Mouse (Mus musculus) stomach, embryonic 16.5 days (tissue): Measurements from ENCODE around the gene Rps18. TPM values are rescaled to one million over a fixed set of nuclear protein-coding genes. Genes with fewer than 3 reads are reported as not detected.

ENCODE experiments used
- ATAC-seq: fragments of 200-750 bp; cut with Nextera tagmentation; 2 replicates; pipeline ENCODE4 v1.8.0; 2017; ENCODE audit warnings: moderate number of reproducible peaks, moderate TSS enrichment; ENCODE audit not compliant: insufficient read depth, low FRiP score
- H3K27ac ChIP-seq: fragments of 300-500 bp; sonication (generic); 2 replicates; pipeline ENCODE4 v1.5.1; 2014; ENCODE audit warnings: low read length
- H3K27me3 ChIP-seq: fragments of 300-500 bp; sonication (generic); 2 replicates; pipeline ENCODE4 v1.6.1; 2014; ENCODE audit warnings: low read length, control low read depth, mixed read lengths; ENCODE audit not compliant: control insufficient read depth, insufficient read depth
- H3K36me3 ChIP-seq: fragments of 300-500 bp; sonication (generic); 2 replicates; pipeline ENCODE4 v1.6.1; 2014; ENCODE audit warnings: low read length; ENCODE audit not compliant: control insufficient read depth, insufficient read depth
- H3K4me1 ChIP-seq: fragments of 300-500 bp; sonication (generic); 2 replicates; pipeline ENCODE4 v1.6.1; 2014; ENCODE audit warnings: low read length, control low read depth, mixed read lengths; ENCODE audit not compliant: control insufficient read depth, insufficient read depth
- H3K4me2 ChIP-seq: fragments of 300-500 bp; sonication (generic); 2 replicates; pipeline ENCODE4 v1.6.1; 2014; ENCODE audit warnings: low read depth, low read length, mixed read lengths
- H3K4me3 ChIP-seq: fragments of 300-500 bp; sonication (generic); replicated peaks from 2 replicates; pipeline ENCODE4 v1.5.1; 2014; ENCODE audit warnings: mild to moderate bottlenecking, low read length
- H3K9ac ChIP-seq: fragments of 300-500 bp; sonication (generic); 2 replicates; pipeline ENCODE4 v1.6.1; 2014; ENCODE audit warnings: low read length
- H3K9me3 ChIP-seq: fragments of 300-500 bp; sonication (generic); replicated peaks from 2 replicates; pipeline ENCODE4 v1.6.1; 2016; ENCODE audit warnings: low read length, control low read depth; ENCODE audit not compliant: control insufficient read depth
- WGBS: fragments of 180-500 bp; shearing (Covaris S2); extraction: QIAGEN DNeasy Blood & Tissue Kit; methylation state at CpG from one replicate; pipeline ENCODE4 v1.1.7; 2014; 5-methylcytosine and 5-hydroxymethylcytosine counted together
- polyA plus RNA-seq: library from polyadenylated mRNA; unstranded; fragments of >200 nt; fragmentation: Nextera tagmentation; extraction: Ambion mirVana; gene quantifications from 2 replicates; pipeline ENCODE4 v1.2.1, GENCODE M21; 2015

Rps18 gene
- polyA plus RNA-seq, 1 experiment from 2014 or later = 1,631 TPM

- Histone ChIP-seq H3K27me3 (no peaks in the 10 kb centered on the region), H3K4me1 (peaks cover 30% of the 10 kb centered on the region), H3K9ac (peak overlapping the region; percentile 48; the same call in 1 of the 2 replicates), H3K27ac (no peak overlapping the region), H3K9me3 (no peaks in the 10 kb centered on the region), H3K36me3 (peaks cover 27% of the 10 kb centered on the region), H3K4me2 (peak overlapping the region; percentile 73), H3K4me3 (peak overlapping the region; percentile 64; the same call in 1 of the 2 replicates)
- no peak for ATAC-seq
- WGBS = 68% methylated on average over 13 of the region's 13 CpGs
These were observed 40.8 kb downstream of the Rps18 start for GRCm38 (mm10) chr17:33914969-33915391.

GRCm38 (mm10) chr17:33913905-33914304, 41.9 kb downstream of the Rps18 start:
- H3K9me3 ChIP-seq = no peaks in the 10 kb centered on the region
- no peak overlapping the region for H3K27ac ChIP-seq
- ATAC-seq = no peak
- WGBS = 95% methylated on average over 8 of the region's 8 CpGs
- peaks cover 27% of the 10 kb centered on the region for H3K36me3 ChIP-seq
- no peak overlapping the region for H3K9ac ChIP-seq
- H3K27me3 ChIP-seq = no peaks in the 10 kb centered on the region
- no peak overlapping the region for H3K4me2 ChIP-seq
- no peak overlapping the region for H3K4me3 ChIP-seq
- H3K4me1 ChIP-seq = peaks cover 27% of the 10 kb centered on the region

GRCm38 (mm10) chr17:33913264-33913663, 42.5 kb downstream of the Rps18 start:
- 90% methylated on average over 10 of the region's 10 CpGs for WGBS
- H3K27ac ChIP-seq = no peak overlapping the region

DNA sequence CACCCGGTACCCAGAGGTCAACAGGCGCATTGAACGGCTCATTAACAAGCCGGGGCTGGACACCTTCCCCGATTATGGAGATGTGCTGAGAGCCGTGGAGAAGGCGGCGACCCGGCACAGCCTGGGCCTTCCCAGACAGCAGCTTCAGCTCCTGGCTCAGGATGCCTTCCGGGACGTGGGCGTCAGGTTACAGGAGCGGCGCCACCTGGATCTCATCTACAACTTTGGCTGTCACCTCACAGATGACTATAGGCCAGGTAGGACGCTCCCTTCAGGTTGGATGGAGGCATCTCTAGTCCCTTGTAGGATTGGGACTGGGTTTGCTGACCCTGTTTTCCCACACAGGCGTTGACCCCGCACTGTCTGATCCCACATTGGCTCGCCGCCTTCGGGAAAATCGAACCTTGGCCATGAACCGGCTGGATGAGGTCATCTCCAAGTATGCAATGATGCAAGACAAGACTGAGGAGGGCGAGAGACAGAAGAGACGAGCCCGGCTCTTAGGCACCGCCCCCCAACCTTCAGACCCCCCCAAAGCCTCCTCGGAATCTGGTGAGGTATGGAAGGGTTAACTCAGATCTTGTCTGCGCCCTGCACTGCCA, 43.9 kb downstream of the Rps18 start:
- H3K9me3 ChIP-seq = no peaks in the 10 kb centered on the region
- no peak for ATAC-seq
- WGBS = 92% methylated on average over 28 of the region's 28 CpGs
- no peak overlapping the region for H3K9ac ChIP-seq
- H3K36me3 ChIP-seq = peaks cover 24% of the 10 kb centered on the region
- H3K4me2 ChIP-seq = no peak overlapping the region
- H3K4me3 ChIP-seq = no peak overlapping the region
- H3K27ac ChIP-seq = no peak overlapping the region
- H3K27me3 ChIP-seq = no peaks in the 10 kb centered on the region
- H3K4me1 ChIP-seq = peaks cover 23% of the 10 kb centered on the region

More at GRCm38 (mm10) chr17:33913264-33913663, 42.5 kb downstream of the Rps18 start:
- Histone ChIP-seq H3K36me3 (peaks cover 27% of the 10 kb centered on the region), H3K27me3 (no peaks in the 10 kb centered on the region), H3K9ac (no peak overlapping the region), H3K4me1 (peaks cover 22% of the 10 kb centered on the region), H3K4me2 (no peak overlapping the region), H3K4me3 (no peak overlapping the region), H3K9me3 (no peaks in the 10 kb centered on the region)
- ATAC-seq = no peak

DNA sequence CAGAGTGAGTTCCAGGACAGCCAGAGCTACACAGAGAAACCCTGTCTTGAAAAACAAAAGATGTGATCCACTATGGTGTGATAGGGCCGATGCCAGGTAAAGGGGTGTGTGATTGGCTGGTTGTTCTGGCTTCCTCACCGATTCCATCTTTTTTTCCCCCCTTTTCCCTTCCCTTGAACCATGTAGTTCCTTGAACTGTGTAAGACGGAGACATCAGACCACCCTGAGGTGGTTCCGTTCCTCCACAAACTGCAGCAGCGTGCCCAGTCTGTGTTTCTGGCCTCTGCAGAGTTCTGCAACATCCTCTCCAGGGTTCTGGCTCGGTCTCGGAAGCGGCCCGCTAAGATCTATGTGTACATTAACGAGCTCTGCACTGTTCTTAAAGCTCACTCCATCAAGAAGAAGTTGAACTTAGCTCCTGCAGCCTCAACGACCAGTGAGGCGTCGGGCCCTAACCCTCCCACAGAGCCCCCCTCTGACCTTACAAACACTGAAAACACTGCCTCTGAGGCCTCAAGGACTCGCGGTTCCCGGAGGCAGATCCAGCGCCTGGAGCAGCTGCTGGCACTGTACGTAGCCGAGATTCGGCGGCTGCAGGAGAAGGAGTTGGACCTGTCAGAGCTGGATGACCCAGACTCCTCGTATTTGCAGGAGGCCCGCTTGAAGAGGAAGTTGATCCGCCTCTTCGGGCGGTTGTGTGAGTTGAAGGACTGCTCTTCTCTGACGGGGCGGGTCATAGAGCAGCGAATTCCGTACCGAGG, 44.6 kb downstream of the Rps18 start:
- Histone ChIP-seq H3K27me3 (no peaks in the 10 kb centered on the region), H3K4me3 (no peak overlapping the region), H3K36me3 (peaks cover 24% of the 10 kb centered on the region), H3K27ac (no peak overlapping the region), H3K9ac (no peak overlapping the region), H3K4me1 (peaks cover 20% of the 10 kb centered on the region), H3K4me2 (no peak overlapping the region), H3K9me3 (no peaks in the 10 kb centered on the region)
- no peak for ATAC-seq
- 89% methylated on average over 31 of the region's 31 CpGs for WGBS

DNA sequence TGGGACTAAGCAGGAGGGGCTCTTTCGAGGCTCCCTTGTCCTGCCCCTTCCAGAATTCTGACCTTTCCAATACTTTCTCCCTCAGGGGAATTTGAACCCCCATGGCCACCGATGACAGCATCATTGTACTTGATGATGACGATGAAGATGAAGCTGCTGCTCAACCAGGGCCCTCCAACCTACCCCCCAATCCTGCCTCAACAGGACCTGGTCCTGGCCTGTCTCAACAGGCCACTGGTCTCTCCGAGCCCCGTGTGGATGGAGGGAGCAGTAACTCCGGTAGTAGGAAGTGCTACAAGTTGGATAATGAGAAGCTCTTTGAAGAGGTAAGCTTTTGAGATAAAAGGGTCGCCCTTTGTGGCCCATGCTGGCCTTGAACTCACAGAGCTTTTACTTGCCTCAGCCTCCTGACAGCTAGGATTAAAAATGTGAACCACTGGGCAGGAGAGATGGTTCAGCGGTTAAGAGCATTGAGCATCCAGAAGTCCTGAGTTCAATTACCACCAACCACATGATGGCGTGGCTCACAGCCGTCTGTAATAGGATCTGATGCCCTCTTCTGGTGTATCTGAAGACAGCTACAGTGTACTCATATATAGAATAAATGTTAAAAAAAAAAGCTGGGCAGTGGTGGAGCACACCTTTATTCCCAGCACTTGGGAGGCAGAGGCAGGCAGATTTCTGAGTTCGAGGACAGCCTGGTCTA, 45.3 kb downstream of the Rps18 start:
- Histone ChIP-seq H3K4me2 (peak overlapping the region; percentile 76), H3K4me1 (peaks cover 20% of the 10 kb centered on the region), H3K27me3 (no peaks in the 10 kb centered on the region), H3K4me3 (peak overlapping the region; percentile 92), H3K27ac (peak overlapping the region; percentile 97), H3K9me3 (no peaks in the 10 kb centered on the region), H3K36me3 (peaks cover 24% of the 10 kb centered on the region), H3K9ac (peak overlapping the region; percentile 94)
- 47% methylated on average over 11 of the region's 11 CpGs for WGBS
- ATAC-seq = no peak

DNA sequence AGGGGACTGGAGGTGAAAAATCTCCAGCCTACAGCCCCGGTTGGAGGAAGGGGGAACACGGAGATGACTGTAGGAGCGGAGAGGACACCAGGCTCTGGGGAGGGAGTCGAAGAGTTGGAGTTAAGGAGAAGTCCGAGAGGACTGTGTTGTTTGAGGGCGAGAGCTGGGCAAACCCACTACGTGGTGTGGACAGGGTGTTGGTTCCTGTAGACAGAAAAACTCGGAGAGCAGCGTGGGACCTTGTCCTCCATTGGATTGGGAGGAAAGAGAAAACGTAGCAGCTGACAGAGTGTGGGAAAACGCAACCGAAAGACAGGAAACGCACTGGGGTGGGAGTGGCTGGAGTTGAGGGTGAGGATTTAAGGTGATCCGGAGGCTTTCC, 45.9 kb downstream of the Rps18 start:
- Histone ChIP-seq H3K4me2 (peak overlapping the region; percentile 76), H3K9ac (peak overlapping the region; percentile 94), H3K4me1 (peaks cover 15% of the 10 kb centered on the region), H3K4me3 (peak overlapping the region; percentile 92), H3K36me3 (peaks cover 24% of the 10 kb centered on the region), H3K9me3 (no peaks in the 10 kb centered on the region), H3K27ac (peak overlapping the region; percentile 97), H3K27me3 (no peaks in the 10 kb centered on the region)
- ATAC-seq = no peak
- WGBS = 0% methylated on average over 14 of the region's 14 CpGs

- no peaks in the 10 kb centered on the region for H3K9me3 ChIP-seq
- H3K27ac ChIP-seq = peak within 1 kb of the TSS; percentile 97
- peak; percentile 97 for ATAC-seq
- H3K4me1 ChIP-seq = peaks cover 15% of the 10 kb centered on the region
- H3K4me3 ChIP-seq = peak within 1 kb of the TSS; percentile 92
- WGBS = under 1% methylated on average over 68 of the region's 68 CpGs
- no peaks in the 10 kb centered on the region for H3K27me3 ChIP-seq
- H3K9ac ChIP-seq = peak within 1 kb of the TSS; percentile 94
- H3K4me2 ChIP-seq = peak within 1 kb of the TSS; percentile 98
- peaks cover 24% of the 10 kb centered on the region for H3K36me3 ChIP-seq
These were observed 46.5 kb downstream of the Rps18 start, which contains the start of gene Daxx for GRCm38 (mm10) chr17:33909077-33909868. Gene Daxx, plus strand, starts transcription at chr17:33909414.
